Mouse (Mus musculus) intestine, embryonic 15.5 days (tissue): ENCODE results near the gene Zmym2. TPM values are rescaled to one million over a fixed set of nuclear protein-coding genes. Genes with fewer than 3 reads are reported as not detected.
"Not testable (repeated sequence)": the region's sequence is repeated elsewhere in the genome, so short reads cannot be mapped to it uniquely, and the experiment has no call there.

Experiments used
- ATAC-seq: fragments of 200-750 bp; cut with Nextera tagmentation; 2 replicates; pipeline ENCODE4 v1.8.0; 2017; ENCODE audit warnings: moderate TSS enrichment, moderate library complexity
- H3K27ac ChIP-seq: fragments of 300-500 bp; sonication (generic); 2 replicates; pipeline ENCODE4 v1.5.1; 2015; ENCODE audit warnings: mild to moderate bottlenecking, inconsistent platforms
- H3K27me3 ChIP-seq: fragments of 300-500 bp; sonication (generic); replicated peaks from 2 replicates; pipeline ENCODE4 v1.6.1; 2015; ENCODE audit warnings: inconsistent platforms
- H3K36me3 ChIP-seq: fragments of 300-500 bp; sonication (generic); 2 replicates; pipeline ENCODE4 v1.6.1; 2015; ENCODE audit warnings: inconsistent platforms
- H3K4me1 ChIP-seq: fragments of 300-500 bp; sonication (generic); replicated peaks from 2 replicates; pipeline ENCODE4 v1.6.1; 2015; ENCODE audit warnings: inconsistent platforms
- H3K4me2 ChIP-seq: fragments of 300-500 bp; sonication (generic); replicated peaks from 2 replicates; pipeline ENCODE4 v1.6.1; 2015; ENCODE audit warnings: mild to moderate bottlenecking, inconsistent platforms
- H3K4me3 ChIP-seq: fragments of 300-500 bp; sonication (generic); replicated peaks from 2 replicates; pipeline ENCODE4 v1.5.1; 2015; ENCODE audit warnings: inconsistent platforms
- H3K9ac ChIP-seq: fragments of 300-500 bp; sonication (generic); 2 replicates; pipeline ENCODE4 v1.6.1; 2015; ENCODE audit warnings: inconsistent platforms
- H3K9me3 ChIP-seq: fragments of 300-500 bp; sonication (generic); 2 replicates; pipeline ENCODE4 v1.6.1; 2016; ENCODE audit warnings: inconsistent platforms
- WGBS: fragments of 180-500 bp; shearing (Covaris S2); methylation state at CpG from one replicate; pipeline ENCODE4 v1.1.7; 2015; 5-methylcytosine and 5-hydroxymethylcytosine counted together
- polyA plus RNA-seq: library from polyadenylated mRNA; unstranded; fragments of >200 nt; fragmentation: Nextera tagmentation; extraction: Ambion mirVana; gene quantifications from 2 replicates; pipeline ENCODE4 v1.2.1, GENCODE M21; 2015

Gene Zmym2
- polyA plus RNA-seq, 1 experiment from 2014 or later, result 30.3 TPM

DNA sequence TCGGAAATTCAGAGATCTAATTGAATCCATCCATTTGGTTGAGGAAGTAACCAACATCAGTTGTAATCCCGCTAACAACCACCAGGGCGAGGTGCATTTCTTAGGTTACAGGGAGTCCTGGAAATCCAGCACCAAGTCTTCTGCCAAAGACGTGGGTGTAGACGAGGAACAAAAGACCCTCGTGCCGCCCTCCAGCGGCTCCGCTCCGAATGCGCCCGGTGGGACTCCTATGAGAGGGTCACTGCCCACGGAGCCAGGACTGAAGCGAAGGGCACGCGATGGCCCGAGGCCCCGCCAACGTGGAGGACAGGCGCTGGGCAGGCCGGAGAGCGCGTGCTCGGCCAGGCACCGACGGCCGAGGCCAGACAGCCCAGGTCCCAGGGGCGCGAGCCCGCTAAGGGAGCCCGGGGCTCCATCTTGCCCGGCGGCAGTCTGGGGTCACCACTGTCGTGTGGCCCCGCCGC lies 1.1 kb upstream of the Zmym2 start:
- Histone ChIP-seq H3K27ac (peak overlapping the region; percentile 91), H3K36me3 (no peaks in the 10 kb centered on the region), H3K9me3 (no peaks in the 10 kb centered on the region), H3K9ac (peak overlapping the region; percentile 68), H3K27me3 (no peaks in the 10 kb centered on the region), H3K4me1 (peaks cover 10% of the 10 kb centered on the region; the same call in 1 of the 2 replicates), H3K4me3 (peak overlapping the region; percentile 55), H3K4me2 (peak overlapping the region; percentile 90)
- ATAC-seq, result peak; percentile 39
- WGBS, result 1% methylated on average over 36 of the region's 36 CpGs

DNA sequence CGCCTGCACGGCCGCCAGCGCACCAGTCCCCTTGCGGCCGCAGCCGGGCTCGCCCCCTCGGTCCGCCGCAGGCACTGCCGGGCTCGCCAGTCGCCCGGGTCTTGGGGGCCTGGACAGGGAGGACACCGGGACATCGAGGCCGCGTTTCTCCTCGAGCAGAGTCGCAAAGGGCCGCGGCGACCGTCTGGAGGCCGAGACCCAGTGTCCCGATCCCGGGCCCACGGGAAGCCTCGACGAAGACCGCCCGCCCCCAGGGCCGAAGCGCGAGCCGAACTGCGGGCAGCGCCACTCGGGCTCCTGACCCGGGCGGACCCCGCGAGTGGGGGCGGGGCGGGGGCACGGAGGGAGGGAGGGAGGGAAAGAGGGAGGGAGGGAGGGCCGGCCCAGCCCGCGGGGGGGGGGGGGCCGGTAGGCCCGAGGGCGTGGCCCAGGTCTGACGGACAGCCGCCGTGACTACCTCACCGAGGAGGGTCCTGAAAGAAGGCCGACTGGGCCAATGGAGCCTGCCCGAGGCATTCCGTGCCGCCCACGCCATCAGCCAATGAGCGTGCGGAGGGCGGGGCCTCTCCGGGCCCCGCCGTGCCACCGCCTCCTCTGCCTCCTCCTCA lies 363 bp upstream of the Zmym2 start:
- Histone ChIP-seq H3K9ac (peak overlapping the region; percentile 68), H3K4me2 (peak overlapping the region; percentile 90), H3K27ac (peak overlapping the region; percentile 91), H3K4me3 (peak overlapping the region; percentile 55)
- not testable (repeated sequence) for H3K27me3 ChIP-seq, H3K9me3 ChIP-seq, H3K4me1 ChIP-seq, H3K36me3 ChIP-seq
- WGBS, result 0% methylated on average over 32 of the region's 69 CpGs
- peak; percentile 97 for ATAC-seq

DNA sequence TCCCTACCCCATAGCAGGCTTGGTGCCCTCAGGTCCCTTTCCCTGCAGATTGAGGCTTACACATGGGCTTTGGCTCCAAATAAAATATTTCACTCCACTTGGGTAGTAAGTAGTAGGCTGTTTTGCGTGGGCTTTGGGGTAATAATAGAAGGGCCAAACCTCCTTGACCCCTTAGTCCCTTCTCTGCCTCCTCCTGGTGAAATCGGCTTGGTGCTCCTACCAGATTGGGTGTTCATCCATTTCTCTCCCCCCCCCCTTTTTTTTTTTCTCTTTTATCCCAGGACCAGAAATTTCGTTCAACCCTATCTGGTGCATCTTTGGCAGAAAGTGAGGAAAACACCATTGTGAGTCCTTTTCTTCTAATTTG lies 1.0 kb downstream of the Zmym2 start:
- Histone ChIP-seq H3K36me3 (no peaks in the 10 kb centered on the region), H3K9ac (peak overlapping the region; percentile 90), H3K9me3 (no peaks in the 10 kb centered on the region), H3K27ac (peak overlapping the region; percentile 99), H3K4me2 (peak overlapping the region; percentile 64), H3K4me1 (peaks cover 10% of the 10 kb centered on the region; the same call in 1 of the 2 replicates), H3K4me3 (peak overlapping the region; percentile 83), H3K27me3 (no peaks in the 10 kb centered on the region)
- whole genome bisulfite sequencing, result 0% methylated on average over 3 of the region's 3 CpGs
- no peak for ATAC-seq

GRCm38 (mm10) chr14:56887887-56888286 lies 1.4 kb downstream of the Zmym2 start:
- Histone ChIP-seq H3K4me3 (peak overlapping the region; percentile 83), H3K27me3 (no peaks in the 10 kb centered on the region), H3K27ac (peak overlapping the region; percentile 99), H3K9ac (peak overlapping the region; percentile 90), H3K36me3 (no peaks in the 10 kb centered on the region), H3K4me1 (peaks cover 10% of the 10 kb centered on the region; the same call in 1 of the 2 replicates), H3K4me2 (peak overlapping the region; percentile 64), H3K9me3 (no peaks in the 10 kb centered on the region)
- ATAC-seq, result no peak
- WGBS, result 0% methylated on average over 9 of the region's 9 CpGs

- ATAC-seq, result no peak
- Histone ChIP-seq H3K4me1 (peaks cover 10% of the 10 kb centered on the region; the same call in 1 of the 2 replicates), H3K4me3 (no peak overlapping the region), H3K36me3 (no peaks in the 10 kb centered on the region), H3K27me3 (no peaks in the 10 kb centered on the region), H3K27ac (no peak overlapping the region), H3K9ac (no peak overlapping the region), H3K4me2 (peak overlapping the region; percentile 64), H3K9me3 (no peaks in the 10 kb centered on the region)
- WGBS, result 69% methylated on average over 2 of the region's 2 CpGs
These were observed 2.0 kb downstream of the Zmym2 start for GRCm38 (mm10) chr14:56888416-56888815.

GRCm38 (mm10) chr14:56894417-56894816 lies 8.0 kb downstream of the Zmym2 start:
- WGBS, result 75% methylated on average over 2 of the region's 2 CpGs
- H3K4me3 ChIP-seq, result no peak overlapping the region
- H3K27ac ChIP-seq, result no peak overlapping the region
- H3K27me3 ChIP-seq, result no peaks in the 10 kb centered on the region
- no peaks in the 10 kb centered on the region for H3K9me3 ChIP-seq
- no peak overlapping the region for H3K9ac ChIP-seq
- H3K4me1 ChIP-seq, result no peaks in the 10 kb centered on the region
- ATAC-seq, result no peak
- H3K36me3 ChIP-seq, result peaks cover 7% of the 10 kb centered on the region; the same call in 1 of the 2 replicates
- no peak overlapping the region for H3K4me2 ChIP-seq

DNA sequence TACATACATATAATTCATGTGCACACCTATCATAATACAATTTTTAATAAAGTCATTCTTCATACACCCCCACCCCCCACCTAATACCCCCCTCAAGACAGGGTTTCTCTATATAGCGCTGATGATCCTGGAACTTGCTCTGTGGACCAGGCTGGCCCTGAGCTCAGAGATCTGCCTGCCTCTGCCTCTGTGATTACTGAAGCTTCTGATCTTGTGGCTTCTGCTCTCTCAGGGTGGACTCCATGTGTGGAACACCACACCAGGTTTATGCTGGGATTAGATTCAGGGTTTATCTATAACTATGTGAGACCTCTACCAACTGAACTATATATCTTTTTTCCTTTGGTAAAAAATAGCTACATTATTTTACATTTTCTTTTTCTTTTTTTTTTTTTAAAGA lies 10.1 kb downstream of the Zmym2 start:
- no peak overlapping the region for H3K9ac ChIP-seq
- 96% methylated on average over 1 of the region's 1 CpGs for WGBS
- H3K4me3 ChIP-seq, result no peak overlapping the region
- no peak for ATAC-seq
- peaks cover 7% of the 10 kb centered on the region; the same call in 1 of the 2 replicates for H3K36me3 ChIP-seq
- no peak overlapping the region for H3K4me2 ChIP-seq
- no peaks in the 10 kb centered on the region for H3K27me3 ChIP-seq
- no peaks in the 10 kb centered on the region for H3K9me3 ChIP-seq
- H3K4me1 ChIP-seq, result no peaks in the 10 kb centered on the region
- no peak overlapping the region for H3K27ac ChIP-seq

- no peaks in the 10 kb centered on the region for H3K9me3 ChIP-seq
- H3K4me3 ChIP-seq, result no peak overlapping the region
- H3K9ac ChIP-seq, result no peak overlapping the region
- no peak overlapping the region for H3K4me2 ChIP-seq
- H3K4me1 ChIP-seq, result no peaks in the 10 kb centered on the region
- no peaks in the 10 kb centered on the region for H3K27me3 ChIP-seq
- 93% methylated on average over 2 of the region's 2 CpGs for WGBS
- no peak overlapping the region for H3K27ac ChIP-seq
- H3K36me3 ChIP-seq, result peaks cover 7% of the 10 kb centered on the region; the same call in 1 of the 2 replicates
- ATAC-seq, result no peak
These were observed 11.0 kb downstream of the Zmym2 start for GRCm38 (mm10) chr14:56897475-56897874.

DNA sequence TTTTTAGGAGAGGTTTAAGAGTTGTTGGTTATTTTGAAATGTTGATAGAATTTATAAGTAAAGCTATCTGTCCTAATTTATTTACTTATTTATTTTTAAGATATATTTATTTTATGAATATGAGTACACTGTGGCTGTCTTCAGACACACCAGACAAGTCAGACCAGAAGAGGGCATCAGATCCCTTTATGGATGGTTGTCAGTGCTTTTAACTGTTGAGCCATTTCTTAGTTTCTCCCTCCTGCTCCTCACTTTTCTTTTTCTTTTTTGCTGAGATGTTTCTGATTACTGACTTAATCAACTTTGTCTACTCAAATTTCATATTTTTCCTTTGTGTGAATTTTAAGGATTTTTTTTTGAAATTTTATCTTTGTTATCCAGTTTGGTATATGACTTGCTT lies 13.2 kb downstream of the Zmym2 start:
- no peak overlapping the region for H3K27ac ChIP-seq
- H3K9ac ChIP-seq, result no peak overlapping the region
- peaks cover 7% of the 10 kb centered on the region; the same call in 1 of the 2 replicates for H3K36me3 ChIP-seq
- H3K9me3 ChIP-seq, result no peaks in the 10 kb centered on the region
- no peak overlapping the region for H3K4me3 ChIP-seq
- no peak overlapping the region for H3K4me2 ChIP-seq
- ATAC-seq, result no peak
- no peaks in the 10 kb centered on the region for H3K4me1 ChIP-seq
- no peaks in the 10 kb centered on the region for H3K27me3 ChIP-seq

- 78% methylated on average over 6 of the region's 6 CpGs for WGBS
- Histone ChIP-seq H3K4me3 (no peak overlapping the region), H3K9ac (no peak overlapping the region), H3K36me3 (peaks cover 9% of the 10 kb centered on the region; the same call in 1 of the 2 replicates), H3K27ac (no peak overlapping the region), H3K27me3 (no peaks in the 10 kb centered on the region), H3K4me2 (no peak overlapping the region), H3K9me3 (no peaks in the 10 kb centered on the region), H3K4me1 (no peaks in the 10 kb centered on the region)
- no peak for ATAC-seq
These were observed 16.6 kb downstream of the Zmym2 start for GRCm38 (mm10) chr14:56903039-56903438.

DNA sequence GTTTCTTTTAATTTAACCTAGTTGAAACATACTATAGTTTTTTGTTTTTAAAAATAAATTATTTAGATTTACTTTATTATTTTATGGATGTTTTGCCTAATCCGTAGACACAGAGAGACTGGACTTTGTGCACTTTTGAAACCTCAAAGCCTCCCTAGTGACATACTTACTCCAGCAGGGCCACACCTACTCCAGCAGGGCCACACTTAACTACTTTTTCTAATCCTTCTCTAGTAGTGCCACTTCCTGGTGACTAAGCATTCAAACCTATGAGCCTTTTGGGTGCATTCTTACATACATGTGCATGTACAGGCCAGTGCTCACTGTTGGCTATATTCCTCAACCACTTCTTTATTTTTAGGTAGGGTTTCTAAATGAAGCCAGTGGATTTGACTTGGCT lies 19.2 kb downstream of the Zmym2 start:
- WGBS, result 76% methylated on average over 1 of the region's 1 CpGs
- no peaks in the 10 kb centered on the region for H3K9me3 ChIP-seq
- ATAC-seq, result peak; percentile 41; the same call in 1 of the 2 replicates
- H3K4me1 ChIP-seq, result no peaks in the 10 kb centered on the region
- H3K27me3 ChIP-seq, result no peaks in the 10 kb centered on the region
- no peak overlapping the region for H3K9ac ChIP-seq
- no peak overlapping the region for H3K27ac ChIP-seq
- H3K4me3 ChIP-seq, result no peak overlapping the region
- H3K36me3 ChIP-seq, result 0 out of 2 replicates have a peak, but pooled peaks cover 2% of the 10 kb centered on the region
- no peak overlapping the region for H3K4me2 ChIP-seq

GRCm38 (mm10) chr14:56918532-56918931 lies 32.1 kb downstream of the Zmym2 start:
- Histone ChIP-seq H3K27ac (no peak overlapping the region), H3K27me3 (no peaks in the 10 kb centered on the region), H3K4me2 (no peak overlapping the region), H3K9me3 (no peaks in the 10 kb centered on the region), H3K4me1 (no peaks in the 10 kb centered on the region), H3K36me3 (no peaks in the 10 kb centered on the region), H3K9ac (no peak overlapping the region), H3K4me3 (no peak overlapping the region)
- ATAC-seq, result no peak
- WGBS, result 66% methylated on average over 3 of the region's 3 CpGs

DNA sequence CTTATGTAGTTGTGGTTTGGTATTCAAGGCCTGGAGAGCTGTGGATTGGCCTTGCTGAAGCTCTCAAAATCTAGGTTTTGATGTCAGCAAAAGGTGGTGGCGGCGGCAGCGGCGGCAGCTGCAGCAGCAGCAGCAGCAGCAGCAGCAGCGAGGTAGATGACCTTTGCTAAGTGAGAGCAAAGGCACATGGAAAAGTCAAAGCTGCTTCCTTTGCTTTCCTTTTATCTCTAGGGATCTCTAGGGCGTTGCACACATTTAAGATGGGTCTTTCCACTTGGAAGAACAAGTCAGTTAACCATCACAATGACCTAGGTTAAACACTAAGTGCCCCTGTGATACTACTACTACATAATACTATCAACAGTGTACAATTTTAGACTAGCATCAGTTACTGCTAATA lies 49.0 kb downstream of the Zmym2 start:
- H3K9ac ChIP-seq, result no peak overlapping the region
- H3K27me3 ChIP-seq, result no peaks in the 10 kb centered on the region
- WGBS, result 89% methylated on average over 6 of the region's 6 CpGs
- H3K4me1 ChIP-seq, result no peaks in the 10 kb centered on the region
- peaks cover 10% of the 10 kb centered on the region; the same call in 1 of the 2 replicates for H3K36me3 ChIP-seq
- H3K4me2 ChIP-seq, result no peak overlapping the region
- H3K9me3 ChIP-seq, result no peaks in the 10 kb centered on the region
- no peak overlapping the region for H3K4me3 ChIP-seq
- no peak overlapping the region for H3K27ac ChIP-seq
- ATAC-seq, result no peak
